Mouse (Mus musculus) lung, postnatal 0 days (tissue): ENCODE measurements at regions not wholly inside any gene's neighbourhood (a gene's known extent, or its start where the extent isn't known, plus 50 kb on each side); places are given as distances from the start of the nearest gene placed in this dataset.

Experiments used
- ATAC-seq: fragments of 200-750 bp; cut with Nextera tagmentation; 2 replicates; pipeline ENCODE4 v1.8.0; 2017; ENCODE audit warnings: moderate library complexity
- DNase-seq: peaks from one replicate; pipeline ENCODE4 v3.0.0-alpha.2; 2016; ENCODE audit warnings: low spot score
- H3K27ac ChIP-seq: fragments of 300-500 bp; sonication (generic); 2 replicates; pipeline ENCODE4 v1.5.1; 2014; ENCODE audit warnings: antibody characterized with exemption, mild to moderate bottlenecking, low read length, mixed read lengths
- H3K27me3 ChIP-seq: fragments of 300-500 bp; sonication (generic); replicated peaks from 2 replicates; pipeline ENCODE4 v1.6.1; 2014; ENCODE audit warnings: low read length, mixed read lengths; ENCODE audit not compliant: insufficient read depth
- H3K36me3 ChIP-seq: fragments of 300-500 bp; sonication (generic); 2 replicates; pipeline ENCODE4 v1.6.1; 2014; ENCODE audit warnings: low read length, mixed read lengths; ENCODE audit not compliant: insufficient read depth
- H3K4me1 ChIP-seq: fragments of 300-500 bp; sonication (generic); 2 replicates; pipeline ENCODE4 v1.6.1; 2014; ENCODE audit warnings: antibody characterized with exemption, low read depth, low read length, mixed read lengths; ENCODE audit not compliant: insufficient read depth
- H3K4me2 ChIP-seq: fragments of 300-500 bp; sonication (generic); replicated peaks from 2 replicates; pipeline ENCODE4 v1.6.1; 2014; ENCODE audit warnings: low read depth, mild to moderate bottlenecking, low read length, moderate library complexity, mixed read lengths
- H3K4me3 ChIP-seq: fragments of 300-500 bp; sonication (generic); 2 replicates; pipeline ENCODE4 v1.5.1; 2014; ENCODE audit warnings: low read depth, low read length
- H3K9ac ChIP-seq: fragments of 300-500 bp; sonication (generic); replicated peaks from 2 replicates; pipeline ENCODE4 v1.6.1; 2014; ENCODE audit warnings: low read depth, mild to moderate bottlenecking
- H3K9me3 ChIP-seq: fragments of 300-500 bp; sonication (generic); 2 replicates; pipeline ENCODE4 v1.6.1; 2016; ENCODE audit warnings: low read length, mixed read lengths
- CTCF ChIP-seq: IDR thresholded peaks from 2 replicates; pipeline ENCODE4 v1.5.1; 2016; ENCODE audit warnings: antibody characterized with exemption, mild to moderate bottlenecking
- EP300 ChIP-seq: IDR thresholded peaks from 2 replicates; pipeline ENCODE4 v1.6.1; 2016; ENCODE audit warnings: antibody characterized with exemption, mild to moderate bottlenecking, control low read depth
- WGBS: fragments of 180-500 bp; shearing (Covaris S2); extraction: QIAGEN DNeasy Blood & Tissue Kit; methylation state at CpG from one replicate; pipeline ENCODE4 v1.1.7; 2014; 5-methylcytosine and 5-hydroxymethylcytosine counted together

GRCm38 (mm10) chr19:15285016-15285415 lies 662.1 kb downstream of the Psat1 start:
- Histone ChIP-seq H3K9ac (no peak overlapping the region), H3K4me2 (no peak overlapping the region), H3K27me3 (no peaks in the 10 kb centered on the region), H3K36me3 (no peaks in the 10 kb centered on the region), H3K4me3 (no peak overlapping the region), H3K27ac (no peak overlapping the region), H3K4me1 (no peaks in the 10 kb centered on the region), H3K9me3 (no peaks in the 10 kb centered on the region)
- ATAC-seq (no peak), DNase-seq (no peak)
- TF ChIP-seq CTCF (no peak), EP300 (no peak)
- WGBS: 65% methylated on average over 2 of the region's 2 CpGs

GRCm38 (mm10) chr19:15242781-15243180 lies 644.9 kb upstream of the Tle4 start:
- Histone ChIP-seq H3K36me3 (no peaks in the 10 kb centered on the region), H3K27me3 (no peaks in the 10 kb centered on the region), H3K9ac (no peak overlapping the region), H3K4me1 (no peaks in the 10 kb centered on the region), H3K27ac (no peak overlapping the region), H3K9me3 (no peaks in the 10 kb centered on the region), H3K4me2 (no peak overlapping the region), H3K4me3 (no peak overlapping the region)
- TF ChIP-seq CTCF: no peak
- no peak for TF ChIP-seq EP300
- no peak for DNase-seq
- no peak for ATAC-seq
- WGBS: 59% methylated on average over 3 of the region's 3 CpGs

- H3K4me2 ChIP-seq: no peak overlapping the region
- ATAC-seq: no peak
- H3K4me3 ChIP-seq: no peak overlapping the region
- TF ChIP-seq EP300: no peak
- no peak for TF ChIP-seq CTCF
- no peaks in the 10 kb centered on the region for H3K4me1 ChIP-seq
- no peak overlapping the region for H3K27ac ChIP-seq
- no peaks in the 10 kb centered on the region for H3K36me3 ChIP-seq
- H3K27me3 ChIP-seq: no peaks in the 10 kb centered on the region
- 63% methylated on average over 2 of the region's 2 CpGs for WGBS
- no peak for DNase-seq
- no peaks in the 10 kb centered on the region for H3K9me3 ChIP-seq
- no peak overlapping the region for H3K9ac ChIP-seq
Observed at GRCm38 (mm10) chr19:15230129-15230927, 632.5 kb upstream of the Tle4 start.

- no peak for DNase-seq
- ATAC-seq: no peak
- WGBS: 70% methylated on average over 3 of the region's 3 CpGs
- no peak for TF ChIP-seq CTCF
- no peak for TF ChIP-seq EP300
- Histone ChIP-seq H3K4me1 (no peaks in the 10 kb centered on the region), H3K27me3 (no peaks in the 10 kb centered on the region), H3K4me2 (no peak overlapping the region), H3K27ac (no peak overlapping the region), H3K4me3 (no peak overlapping the region), H3K9me3 (no peaks in the 10 kb centered on the region), H3K36me3 (no peaks in the 10 kb centered on the region), H3K9ac (no peak overlapping the region)
Observed at GRCm38 (mm10) chr19:15217387-15217786, 619.5 kb upstream of the Tle4 start.

GRCm38 (mm10) chr19:15214651-15215050 lies 616.8 kb upstream of the Tle4 start:
- TF ChIP-seq CTCF: no peak
- no peak for TF ChIP-seq EP300
- H3K27me3 ChIP-seq: no peaks in the 10 kb centered on the region
- no peaks in the 10 kb centered on the region for H3K4me1 ChIP-seq
- no peak for DNase-seq
- H3K9me3 ChIP-seq: no peaks in the 10 kb centered on the region
- no peaks in the 10 kb centered on the region for H3K36me3 ChIP-seq
- no peak overlapping the region for H3K4me3 ChIP-seq
- 57% methylated on average over 3 of the region's 3 CpGs for WGBS
- no peak overlapping the region for H3K4me2 ChIP-seq
- no peak overlapping the region for H3K27ac ChIP-seq
- ATAC-seq: no peak
- H3K9ac ChIP-seq: no peak overlapping the region

GRCm38 (mm10) chr19:15212881-15213280 lies 615.0 kb upstream of the Tle4 start:
- TF ChIP-seq CTCF (no peak), EP300 (no peak)
- Histone ChIP-seq H3K4me2 (no peak overlapping the region), H3K27me3 (no peaks in the 10 kb centered on the region), H3K4me1 (no peaks in the 10 kb centered on the region), H3K27ac (no peak overlapping the region), H3K9ac (no peak overlapping the region), H3K9me3 (no peaks in the 10 kb centered on the region), H3K4me3 (no peak overlapping the region), H3K36me3 (no peaks in the 10 kb centered on the region)
- 43% methylated on average over 5 of the region's 5 CpGs for whole genome bisulfite sequencing
- no peak for ATAC-seq
- DNase-seq: no peak

GRCm38 (mm10) chr19:15203039-15203438 lies 605.2 kb upstream of the Tle4 start:
- Histone ChIP-seq H3K9ac (no peak overlapping the region), H3K4me3 (no peak overlapping the region), H3K27ac (no peak overlapping the region), H3K4me2 (no peak overlapping the region), H3K4me1 (no peaks in the 10 kb centered on the region), H3K9me3 (no peaks in the 10 kb centered on the region), H3K36me3 (no peaks in the 10 kb centered on the region), H3K27me3 (no peaks in the 10 kb centered on the region)
- TF ChIP-seq EP300: no peak
- no peak for TF ChIP-seq CTCF
- ATAC-seq (no peak), DNase-seq (no peak)
- 95% methylated on average over 1 of the region's 1 CpGs for WGBS
